Mouse (Mus musculus) ES-E14 (cell line): ENCODE data around the gene Plekhs1.

ENCODE experiments used
- HCFC1 ChIP-seq: IDR thresholded peaks from 2 replicates; pipeline ENCODE4 v1.6.1; 2012; ENCODE audit warnings: low read length, inconsistent platforms, borderline replicate concordance; ENCODE audit not compliant: insufficient read depth
- MAFK ChIP-seq: IDR thresholded peaks from 2 replicates; pipeline ENCODE4 v1.6.1; 2014; ENCODE audit warnings: mild to moderate bottlenecking, low read depth, low read length, inconsistent platforms; ENCODE audit not compliant: insufficient read depth
- ZC3H11A ChIP-seq: IDR thresholded peaks from 2 replicates; pipeline ENCODE4 v1.6.1; 2012; ENCODE audit warnings: low read depth, mild to moderate bottlenecking, inconsistent platforms, low read length, borderline replicate concordance

DNA sequence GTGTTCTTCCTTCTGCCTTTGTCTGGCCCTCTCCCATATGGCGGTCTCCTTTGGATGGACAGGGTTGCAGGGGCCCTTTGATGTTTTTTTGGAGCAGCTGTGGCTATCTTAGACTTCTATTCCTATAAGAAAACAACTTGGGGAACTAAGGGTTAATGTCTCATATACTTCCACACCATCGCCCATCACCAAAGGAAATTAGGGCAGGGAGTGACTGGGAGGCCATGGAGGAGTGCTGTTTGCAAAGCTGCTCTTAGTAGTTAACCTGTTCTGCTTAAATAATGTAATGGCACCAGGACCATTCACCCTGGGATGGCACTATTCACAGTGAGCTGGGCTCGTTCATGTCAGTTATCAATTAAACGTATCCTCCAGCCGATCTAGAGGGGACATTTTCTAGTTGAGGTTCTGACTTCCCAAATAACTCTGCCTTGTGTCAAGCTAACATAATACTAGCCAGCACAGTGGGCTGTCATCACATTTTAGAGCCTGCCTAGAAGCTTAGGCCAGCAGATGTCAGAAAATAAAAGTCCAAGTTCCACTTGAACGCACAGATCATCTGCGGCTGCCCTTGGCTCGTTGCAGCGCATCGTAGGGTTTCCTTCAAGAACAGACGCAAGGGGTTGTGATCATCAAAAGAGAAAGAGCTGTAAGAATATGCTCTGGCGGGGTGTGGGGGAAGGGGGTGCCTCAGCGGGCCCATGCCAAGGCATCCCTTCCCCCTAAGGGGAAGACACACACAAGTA lies 23.4 kb downstream of the Plekhs1 start:
- TF ChIP-seq HCFC1: no peak
- no peak for TF ChIP-seq MAFK
- TF ChIP-seq ZC3H11A: no peak
